Comparison of ENCODE assay signal across 21 mouse cellular contexts in the genomic region with DNA sequence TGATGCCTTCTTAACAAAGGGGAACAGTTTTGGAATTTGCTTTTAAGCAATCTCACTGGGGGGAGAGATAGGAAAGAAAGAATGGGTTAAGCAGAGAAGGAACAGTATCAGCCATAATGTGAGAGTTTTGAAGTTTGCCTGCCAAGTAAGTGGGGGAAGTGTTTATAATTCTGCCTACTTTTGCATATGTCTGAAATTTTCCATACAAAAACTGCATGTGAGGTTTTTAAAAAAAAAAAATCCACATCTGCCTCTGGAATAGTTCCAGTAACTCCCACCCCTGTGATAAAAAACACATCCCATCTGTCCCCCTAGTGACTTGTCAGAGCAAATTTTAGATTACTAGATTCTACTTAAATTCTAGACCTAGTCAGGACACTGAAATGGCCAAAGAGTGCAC.
"Had no signal": no experiment of that assay in that cellular context is flagged by ENCODE, and none has a peak within 500 bp of the region (broad histone marks: within the 10 kb centered on the region; RNA-seq: fewer than 3 reads in every experiment).

No protein-coding gene starts in this region.

- H3K27me3 ChIP-seq: limb, embryonic 12.5 days; limb, embryonic 15.5 days; lung, embryonic 15.5 days; midbrain, embryonic 12.5 days; midbrain, embryonic 15.5 days; neural tube, embryonic 12.5 days; neural tube, embryonic 15.5 days had no signal

- ATAC-seq: liver, postnatal 0 days; midbrain, embryonic 15.5 days had no signal

- H3K9me3 ChIP-seq: limb, embryonic 12.5 days; limb, embryonic 15.5 days; lung, embryonic 15.5 days; midbrain, embryonic 12.5 days; midbrain, embryonic 15.5 days; neural tube, embryonic 12.5 days; neural tube, embryonic 15.5 days had no signal

- H3K4me2 ChIP-seq: limb, embryonic 12.5 days; limb, embryonic 15.5 days; liver, embryonic 11.5 days; lung, embryonic 15.5 days; midbrain, embryonic 12.5 days; midbrain, embryonic 15.5 days; neural tube, embryonic 12.5 days; neural tube, embryonic 15.5 days had no signal

- H3K9ac ChIP-seq: limb, embryonic 12.5 days; limb, embryonic 15.5 days; liver, embryonic 14.5 days; liver, postnatal 0 days; lung, embryonic 15.5 days; midbrain, embryonic 12.5 days; midbrain, embryonic 15.5 days; neural tube, embryonic 12.5 days; neural tube, embryonic 15.5 days had no signal

- H3K4me1 ChIP-seq: limb, embryonic 12.5 days; limb, embryonic 15.5 days; lung, embryonic 15.5 days; midbrain, embryonic 12.5 days; midbrain, embryonic 15.5 days; neural tube, embryonic 12.5 days; neural tube, embryonic 15.5 days had no signal

- DNase-seq: kidney, adult 18-20 months; kidney, adult 9 months; kidney, postnatal 14 days; kidney, postnatal 4 days; left cerebral cortex, postnatal 4 days; liver, postnatal 0 days; lung, postnatal 14 days; lung, postnatal 4 days; right cerebral cortex, postnatal 25 days; thymus, adult 2 months; thymus, postnatal 14 days; thymus, postnatal 4 days had no signal

- H3K27ac ChIP-seq: limb, embryonic 12.5 days; limb, embryonic 15.5 days; liver, embryonic 14.5 days; lung, embryonic 15.5 days; midbrain, embryonic 12.5 days; midbrain, embryonic 15.5 days; neural tube, embryonic 12.5 days; neural tube, embryonic 15.5 days had no signal

- H3K4me3 ChIP-seq: limb, embryonic 12.5 days; limb, embryonic 15.5 days; lung, embryonic 15.5 days; midbrain, embryonic 12.5 days; midbrain, embryonic 15.5 days; neural tube, embryonic 12.5 days; neural tube, embryonic 15.5 days had no signal

- H3K36me3 ChIP-seq: limb, embryonic 12.5 days; limb, embryonic 15.5 days; lung, embryonic 15.5 days; midbrain, embryonic 12.5 days; midbrain, embryonic 15.5 days; neural tube, embryonic 12.5 days; neural tube, embryonic 15.5 days had no signal
